Mouse (Mus musculus) telencephalon, adult 2 months (tissue): ENCODE results near the gene Fbxw10.

Source experiments
- DNase-seq: peaks from one replicate; pipeline ENCODE4 v3.0.0-alpha.2; 2011; ENCODE audit warnings: low read depth, low spot score

Gene Fbxw10

GRCm38 (mm10) chr11:62909720-62910306 is 62.9 kb downstream of the Fbxw10 start:
- DNase-seq = no peak

GRCm38 (mm10) chr11:62911362-62911761 is 64.5 kb downstream of the Fbxw10 start:
- peak; percentile 60 for DNase-seq

DNA sequence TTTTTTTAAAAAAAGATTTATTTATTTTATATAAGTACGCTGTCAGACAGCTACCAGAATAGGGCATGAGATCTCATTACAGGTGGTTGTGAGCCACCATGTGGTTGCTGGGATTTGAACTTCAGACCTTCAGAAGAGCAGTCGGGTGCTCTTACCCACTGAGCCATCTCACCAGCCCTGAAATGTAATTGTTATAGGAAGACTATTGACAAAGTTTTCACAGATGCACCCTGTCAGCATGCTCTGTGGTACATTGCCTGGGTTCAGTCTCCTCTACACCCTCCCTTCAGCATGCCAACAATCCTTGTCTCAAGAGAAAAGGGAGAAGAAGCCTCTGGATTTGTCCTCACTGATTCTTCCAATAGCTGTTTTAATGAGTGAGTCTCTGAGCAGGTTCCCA is 66.3 kb downstream of the Fbxw10 start:
- DNase-seq = no peak

- DNase-seq = no peak
Measured at GRCm38 (mm10) chr11:62914532-62914931, 67.7 kb downstream of the Fbxw10 start.

DNA sequence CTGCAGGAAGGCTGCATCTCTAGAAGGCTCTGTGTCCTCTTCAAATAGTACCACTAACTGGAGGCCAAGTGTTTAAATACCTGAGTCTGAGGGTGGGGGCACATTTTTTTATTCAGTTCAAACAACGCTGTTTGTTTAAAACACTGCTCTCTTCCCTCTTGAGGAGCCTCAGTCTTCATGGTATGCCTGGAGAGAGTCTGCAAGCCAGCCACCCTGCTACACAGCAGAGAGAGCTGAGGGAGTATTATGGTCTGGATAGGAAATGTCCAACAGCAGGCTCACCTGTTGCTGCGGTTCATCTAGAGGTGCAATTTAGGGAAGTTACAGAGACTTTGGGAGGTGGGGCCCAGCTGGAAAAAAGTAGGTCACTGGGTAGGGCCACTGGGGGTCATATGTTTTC is 68.6 kb downstream of the Fbxw10 start:
- DNase-seq = no peak

- no peak for DNase-seq
Measured at GRCm38 (mm10) chr11:62916765-62917164, 69.9 kb downstream of the Fbxw10 start.

DNA sequence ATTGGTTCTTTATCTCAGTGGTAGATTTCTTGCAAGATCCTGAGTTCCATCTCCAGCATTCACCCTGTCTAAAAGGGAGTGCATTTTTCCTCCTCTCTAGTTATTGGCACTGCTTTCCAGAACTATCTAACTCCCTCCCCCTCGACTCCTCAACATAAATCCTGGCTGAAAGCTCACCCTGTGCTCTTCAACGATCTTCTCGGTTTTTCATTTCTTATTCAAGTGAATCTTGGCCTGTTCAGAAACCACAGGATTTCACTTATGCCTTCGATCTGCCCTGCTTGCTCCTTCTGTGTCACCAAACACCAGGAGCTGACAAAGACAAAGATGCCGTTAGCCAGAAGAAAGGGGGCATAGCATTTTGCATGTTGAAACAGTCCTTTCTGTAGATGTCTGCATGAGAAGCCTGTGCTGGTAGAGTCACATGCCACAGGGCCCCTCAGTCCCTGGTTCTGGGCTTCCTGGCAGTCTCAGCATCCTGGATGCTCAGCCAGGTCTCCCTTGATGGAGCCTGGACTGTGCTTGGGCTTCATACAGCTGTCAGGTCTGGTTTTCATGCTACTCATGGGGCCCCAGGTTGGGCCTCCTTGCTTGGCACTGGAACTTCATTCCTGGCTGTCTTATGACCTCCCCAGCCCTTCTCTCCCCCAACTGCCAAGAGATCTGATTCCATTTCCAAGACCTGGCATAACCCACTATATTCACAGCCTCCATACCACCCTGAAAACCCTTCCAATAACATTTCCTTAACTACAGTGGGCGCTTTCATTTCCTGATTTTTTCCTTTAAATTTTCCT is 73.3 kb downstream of the Fbxw10 start:
- DNase-seq = peak; percentile 18

- no peak for DNase-seq
Measured at GRCm38 (mm10) chr11:62920743-62921050, 73.8 kb downstream of the Fbxw10 start.

DNA sequence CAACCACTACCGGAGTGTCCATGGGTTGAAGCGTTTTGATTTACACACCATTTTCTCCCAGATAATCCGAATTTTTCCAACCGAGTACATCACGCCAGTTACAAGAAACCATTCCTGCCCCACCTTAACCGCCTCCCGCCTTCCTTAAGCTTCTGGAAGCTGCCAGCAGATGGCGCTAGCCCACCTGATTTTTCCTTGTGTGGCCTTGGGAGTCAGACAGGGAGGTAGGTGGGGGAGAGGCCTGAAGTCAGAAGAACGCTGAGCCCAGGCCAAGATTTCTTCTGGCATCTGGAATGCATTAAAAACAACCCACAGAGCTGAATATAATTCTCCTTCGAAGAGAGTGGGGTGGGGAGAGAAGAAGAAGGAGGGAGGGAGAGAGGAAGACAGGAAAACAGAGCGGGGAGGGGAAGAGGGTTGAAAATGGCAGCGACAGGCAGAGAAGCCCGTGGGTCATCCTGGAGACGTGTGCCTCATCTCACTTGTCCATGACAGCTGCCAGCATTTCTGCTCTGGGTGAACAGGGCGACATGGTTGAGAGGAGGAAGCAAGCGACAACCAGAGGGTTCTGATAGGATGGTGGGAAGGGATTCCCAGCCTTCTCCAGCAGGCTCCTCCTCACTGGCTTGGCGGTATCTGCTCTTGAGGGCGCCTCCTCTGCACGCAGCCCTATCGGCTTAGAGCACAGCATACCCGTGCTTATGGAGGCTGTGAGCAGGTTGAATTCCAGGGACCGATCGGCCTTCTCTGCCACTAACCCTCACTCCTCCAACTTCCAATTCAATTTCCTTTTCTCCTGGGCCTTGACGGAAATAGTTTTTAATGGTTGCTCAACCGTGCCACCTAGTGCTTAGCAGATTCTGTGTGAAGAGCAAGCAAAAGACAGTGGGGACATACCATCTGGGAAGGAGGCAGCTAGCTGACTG is 74.4 kb downstream of the Fbxw10 start:
- peak; percentile 89 for DNase-seq

DNA sequence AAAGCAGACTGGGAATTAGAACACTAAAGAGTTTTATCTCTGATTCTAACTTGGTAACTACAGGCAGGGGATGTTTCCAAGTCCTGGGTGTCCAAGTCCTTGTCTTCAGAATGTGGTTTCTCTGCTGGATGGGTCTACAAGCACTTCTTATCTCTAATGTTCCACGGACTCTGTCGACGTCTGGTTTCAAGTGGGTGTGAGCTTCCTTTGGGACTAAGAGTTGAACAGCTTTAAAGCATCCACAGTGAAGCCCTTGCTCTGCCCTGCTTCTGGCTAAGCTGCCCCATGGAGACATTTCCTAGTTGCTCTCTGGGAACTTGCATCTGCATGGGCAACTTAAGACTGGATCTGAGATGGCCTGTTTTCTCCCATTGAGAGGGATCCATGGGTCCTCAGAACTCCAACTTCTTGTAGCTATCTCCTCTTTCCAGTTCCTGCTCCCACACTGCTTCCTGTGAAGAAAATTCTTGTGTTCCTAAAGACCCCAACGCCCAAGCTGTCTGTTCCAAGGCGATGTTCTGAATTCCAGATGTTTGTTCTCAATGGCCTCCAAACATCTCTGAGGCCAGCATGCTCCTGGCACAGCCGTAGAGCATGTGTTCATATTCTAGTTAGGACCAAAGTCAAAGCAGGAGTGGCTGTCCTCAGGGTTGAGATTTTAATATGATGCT is 77.4 kb downstream of the Fbxw10 start:
- no peak for DNase-seq
